23 mouse cellular contexts compared by ENCODE assay signal in the genomic region with DNA sequence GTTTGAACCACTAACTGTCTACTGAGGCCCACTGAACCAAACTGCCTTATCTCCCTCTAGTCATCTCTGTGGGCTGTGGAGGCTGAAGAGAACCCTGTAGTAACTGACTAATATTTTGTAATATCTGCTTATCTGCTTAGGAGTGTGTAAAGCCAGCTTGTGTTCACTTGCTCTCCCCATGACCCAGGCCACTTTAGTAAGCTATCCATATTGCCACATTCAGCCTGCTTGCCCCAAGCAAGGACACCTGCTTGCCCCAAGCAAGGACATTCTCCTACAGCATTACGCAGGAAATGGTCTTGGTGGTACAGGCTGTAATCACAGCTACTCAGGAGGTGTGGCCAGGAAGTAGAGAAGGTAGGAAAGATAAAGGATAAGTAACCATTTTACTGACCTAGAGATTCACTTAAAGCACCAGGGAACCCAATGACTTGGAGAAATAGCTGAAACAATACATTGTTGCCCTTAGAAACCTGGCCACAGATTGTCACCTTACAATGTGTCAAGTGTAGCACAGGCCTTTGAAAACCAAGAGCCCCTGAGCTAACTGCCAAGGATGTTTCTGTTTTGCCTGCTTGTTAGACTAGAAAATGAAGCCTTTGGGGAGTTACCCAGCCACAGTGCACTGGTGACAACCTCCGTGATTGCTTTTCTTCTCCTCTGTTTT. TPM values are rescaled to one million over a fixed set of nuclear protein-coding genes. Genes with fewer than 3 reads are reported as not detected.
DNase-seq lines count a peak whose midpoint lies in the region; ATAC-seq and TF ChIP-seq lines count a peak whose summit lies in the region.
"Had no signal": no experiment of that assay in that cellular context is flagged by ENCODE, and none has a peak within 500 bp of the region (broad histone marks: within the 10 kb centered on the region; RNA-seq: fewer than 3 reads in every experiment).

No protein-coding gene starts in this region.

- no peaks in the 10 kb centered on the region for H3K9me3 ChIP-seq in liver, postnatal 0 days (ENCODE audit: low read length)
- no peaks in the 10 kb centered on the region for H3K9me3 ChIP-seq in forebrain, embryonic 15.5 days
- H3K9me3 ChIP-seq: embryonic facial prominence, embryonic 10.5 days; heart, embryonic 10.5 days; midbrain, embryonic 10.5 days; stomach, embryonic 15.5 days had no signal

- peaks cover 3% of the 10 kb centered on the region; the same call in 1 of the 2 replicates for H3K4me1 ChIP-seq in kidney, adult 2 months (ENCODE audit: control insufficient read depth, insufficient read depth, low read length)
- no peaks in the 10 kb centered on the region for H3K4me1 ChIP-seq in liver, postnatal 0 days (ENCODE audit: insufficient read depth)
- H3K4me1 ChIP-seq in forebrain, embryonic 15.5 days: no peaks in the 10 kb centered on the region
- H3K4me1 ChIP-seq: embryonic facial prominence, embryonic 10.5 days; midbrain, embryonic 10.5 days; stomach, embryonic 15.5 days had no signal

- no peak overlapping the region for H3K4me2 ChIP-seq in liver, postnatal 0 days (ENCODE audit: low read depth, low read length)
- H3K4me2 ChIP-seq in forebrain, embryonic 15.5 days (replicated peaks): no peak overlapping the region
- H3K4me2 ChIP-seq: stomach, embryonic 15.5 days had no signal

- 44% methylated on average over 2 of the region's 2 CpGs for WGBS in kidney, adult 2 months
- 48% methylated on average over 2 of the region's 2 CpGs for WGBS in liver, postnatal 0 days (ENCODE audit: insufficient replicate concordance)
- 86% methylated on average over 2 of the region's 2 CpGs for WGBS in forebrain, embryonic 15.5 days

- ATAC-seq in granulocyte monocyte progenitor cell, adult 5-6 weeks (replicated peaks; ENCODE audit: poor library complexity, severe bottlenecking): peak; percentile 86
- peak; percentile 53; the same call in 1 of the 2 replicates for ATAC-seq in liver, postnatal 0 days
- ATAC-seq in forebrain, embryonic 15.5 days (replicated peaks): no peak
- ATAC-seq: forebrain, embryonic 16.5 days; hindbrain, embryonic 16.5 days had no signal

- H3K36me3 ChIP-seq in kidney, adult 2 months (ENCODE audit: control insufficient read depth, insufficient read depth, low read length): no peaks in the 10 kb centered on the region
- no peaks in the 10 kb centered on the region for H3K36me3 ChIP-seq in liver, postnatal 0 days (replicated peaks; ENCODE audit: insufficient read depth, low read length)
- H3K36me3 ChIP-seq in forebrain, embryonic 15.5 days: no peaks in the 10 kb centered on the region
- H3K36me3 ChIP-seq: embryonic facial prominence, embryonic 10.5 days; heart, embryonic 10.5 days; midbrain, embryonic 10.5 days; stomach, embryonic 15.5 days had no signal

- H3K27ac ChIP-seq in kidney, adult 2 months (ENCODE audit: insufficient read depth, low read depth, low read length): peak overlapping the region; percentile 69
- no peak overlapping the region for H3K27ac ChIP-seq in liver, postnatal 0 days (ENCODE audit: low read depth)
- H3K27ac ChIP-seq in forebrain, embryonic 15.5 days (replicated peaks): no peak overlapping the region
- H3K27ac ChIP-seq: embryonic facial prominence, embryonic 10.5 days; gastrocnemius, adult 2 months; heart, embryonic 10.5 days; midbrain, embryonic 10.5 days; stomach, embryonic 15.5 days had no signal

- H3K4me3 ChIP-seq in kidney, adult 2 months (ENCODE audit: insufficient read depth, low read depth, low read length): no peak overlapping the region
- H3K4me3 ChIP-seq in liver, postnatal 0 days (ENCODE audit: low read depth, low read length): no peak overlapping the region
- H3K4me3 ChIP-seq in forebrain, embryonic 15.5 days: no peak overlapping the region
- H3K4me3 ChIP-seq: embryonic facial prominence, embryonic 10.5 days; erythroblast, embryonic 14.5 days; gastrocnemius, adult 2 months; heart, embryonic 10.5 days; midbrain, embryonic 10.5 days; stomach, embryonic 15.5 days had no signal

- no peaks in the 10 kb centered on the region for H3K27me3 ChIP-seq in kidney, adult 2 months (replicated peaks; ENCODE audit: control insufficient read depth, insufficient read depth, low read length)
- H3K27me3 ChIP-seq in liver, postnatal 0 days (ENCODE audit: insufficient read depth, low read length): no peaks in the 10 kb centered on the region
- no peaks in the 10 kb centered on the region for H3K27me3 ChIP-seq in forebrain, embryonic 15.5 days
- H3K27me3 ChIP-seq: stomach, embryonic 15.5 days had no signal

- TF ChIP-seq CTCF in kidney, adult 2 months (conservative IDR thresholded peaks at IDR 0.05; ENCODE audit: insufficient read depth, insufficient read length, low read depth, low read length): no peak
- no peak for TF ChIP-seq CTCF in liver, postnatal 0 days (IDR thresholded peaks at IDR 0.05; ENCODE audit: low read depth)

- no peak for DNase-seq in kidney, adult 2 months
- no peak for DNase-seq in kidney, postnatal 25 days
- DNase-seq in 416B (ENCODE audit: low read depth) (peak; percentile 91), MN1 (ENCODE audit: low spot score) (no peak)
- no peak for DNase-seq in liver, postnatal 0 days
- DNase-seq in gastrocnemius, postnatal 4 days (ENCODE audit: low spot score in 2 of 2): no peak
- DNase-seq: B cell, adult 2 months; cerebellum, postnatal 25 days; gastrocnemius, adult 2 months; kidney, postnatal 14 days; left cerebral cortex, postnatal 4 days; retina, postnatal 1 day; thymus, postnatal 4 days had no signal

- H3K9ac ChIP-seq in liver, postnatal 0 days (replicated peaks): no peak overlapping the region
- no peak overlapping the region for H3K9ac ChIP-seq in forebrain, embryonic 15.5 days (replicated peaks)
- H3K9ac ChIP-seq: stomach, embryonic 15.5 days had no signal

- TF ChIP-seq POLR2A in kidney, adult 2 months (IDR thresholded peaks at IDR 0.05; ENCODE audit: low read depth, low read length): no peak

- TF ChIP-seq EP300 in liver, postnatal 0 days (IDR thresholded peaks at IDR 0.05; ENCODE audit: low read depth): no peak

RNA-seq across cellular contexts. Expression of gene Tardbp, which starts 6.7 kb away (rescaled TPM):
- 67.3 and 93.3 TPM in 2 replicates for polyA plus RNA-seq in kidney, adult 2 months (2012; rRNA removed)
- total RNA-seq in granulocyte monocyte progenitor cell, adult 5-6 weeks (2014; fragmentation: Nextera tagmentation): 411 and 464 TPM in 2 replicates
- total RNA-seq in granulocyte monocyte progenitor cell, adult 5-6 weeks (2017): 541 and 579 TPM in 2 replicates
- polyA plus RNA-seq in liver, postnatal 0 days (2015; fragmentation: Nextera tagmentation; extraction: Ambion mirVana): 73.4 and 76.7 TPM in 2 replicates
- 100 to 1,000 TPM; 200 to 267 TPM for total RNA-seq in gastrocnemius, postnatal 4 days (2021)
- 272 and 274 TPM in 2 replicates for polyA plus RNA-seq in forebrain, embryonic 15.5 days (2015; fragmentation: Nextera tagmentation; extraction: Ambion mirVana)

RNA-seq across cellular contexts. Expression of gene Gm572, which starts 9.6 kb away (rescaled TPM):
- polyA plus RNA-seq in kidney, adult 2 months (2012; rRNA removed): 0.17 TPM in 1 of 2 replicates, not detected in the other
- not detected in 2 replicates for total RNA-seq in granulocyte monocyte progenitor cell, adult 5-6 weeks (2014; fragmentation: Nextera tagmentation)
- total RNA-seq in granulocyte monocyte progenitor cell, adult 5-6 weeks (2017): not detected in 2 replicates
- not detected in 2 replicates for polyA plus RNA-seq in liver, postnatal 0 days (2015; fragmentation: Nextera tagmentation; extraction: Ambion mirVana)
- 1 to 10 TPM; 7.3 to 8.7 TPM for total RNA-seq in gastrocnemius, postnatal 4 days (2021)
- not detected in 2 replicates for polyA plus RNA-seq in forebrain, embryonic 15.5 days (2015; fragmentation: Nextera tagmentation; extraction: Ambion mirVana)
- total RNA-seq: layer of hippocampus, postnatal 14 days; left cerebral cortex, postnatal 4 days had no signal
- polyA plus RNA-seq: embryonic facial prominence, embryonic 10.5 days; erythroblast, embryonic 14.5 days; forebrain, embryonic 16.5 days; heart, embryonic 10.5 days; hindbrain, embryonic 16.5 days had no signal

RNA-seq across cellular contexts. Expression of gene Masp2, which starts 31.2 kb away (rescaled TPM):
- polyA plus RNA-seq in kidney, adult 2 months (2012; rRNA removed): 1.7 and 2.7 TPM in 2 replicates
- 0.47 TPM in 1 of 2 replicates, not detected in the other for total RNA-seq in granulocyte monocyte progenitor cell, adult 5-6 weeks (2014; fragmentation: Nextera tagmentation)
- 0.46 and 0.65 TPM in 2 replicates for total RNA-seq in granulocyte monocyte progenitor cell, adult 5-6 weeks (2017)
- polyA plus RNA-seq in liver, postnatal 0 days (2015; fragmentation: Nextera tagmentation; extraction: Ambion mirVana): 109 and 112 TPM in 2 replicates
- total RNA-seq in gastrocnemius, postnatal 4 days (2021): under 1 TPM; 0.52 to 0.88 TPM
- polyA plus RNA-seq in forebrain, embryonic 15.5 days (2015; fragmentation: Nextera tagmentation; extraction: Ambion mirVana): 0.68 and 1.1 TPM in 2 replicates
- polyA plus RNA-seq: embryonic facial prominence, embryonic 10.5 days had no signal

RNA-seq across cellular contexts. Expression of gene Srm, which starts 42.2 kb away (rescaled TPM):
- 33.1 and 33.9 TPM in 2 replicates for polyA plus RNA-seq in kidney, adult 2 months (2012; rRNA removed)
- total RNA-seq in granulocyte monocyte progenitor cell, adult 5-6 weeks (2014; fragmentation: Nextera tagmentation): 230 and 275 TPM in 2 replicates
- total RNA-seq in granulocyte monocyte progenitor cell, adult 5-6 weeks (2017): 53.4 and 63.4 TPM in 2 replicates
- polyA plus RNA-seq in liver, postnatal 0 days (2015; fragmentation: Nextera tagmentation; extraction: Ambion mirVana): 71.2 and 75.2 TPM in 2 replicates
- 10 to 100 TPM; 44.0 to 47.6 TPM for total RNA-seq in gastrocnemius, postnatal 4 days (2021)
- 178 and 180 TPM in 2 replicates for polyA plus RNA-seq in forebrain, embryonic 15.5 days (2015; fragmentation: Nextera tagmentation; extraction: Ambion mirVana)

Comparison
In these comparisons a context has a peak if more than half of its experiments do, and no peak if none do; other contexts are left out.
1. RNA of gene Masp2, which starts 31.2 kb away (polyA plus RNA-seq): 109 to 112 TPM in liver, postnatal 0 days; 1.7 to 2.7 TPM in kidney, adult 2 months and 0.68 to 1.1 TPM in forebrain, embryonic 15.5 days; every median in the first group is over 10 times any median in the second.